8 mouse cellular contexts compared by ENCODE assay signal in genomic region chr4:133298516-133299365, GRCm38 (mm10). TPM values are rescaled to one million over a fixed set of nuclear protein-coding genes. Genes with fewer than 3 reads are reported as not detected.
A peak's percentile ranks its signal among the peaks of the same experiment; 100 is the strongest.
DNase-seq lines count a peak whose midpoint lies in the region; ATAC-seq and TF ChIP-seq lines count a peak whose summit lies in the region.

No protein-coding gene starts in this region.

- H3K4me1 ChIP-seq in lung, embryonic 15.5 days, result peaks cover 19% of the 10 kb centered on the region; the same call in 1 of the 2 replicates
- peaks cover 57% of the 10 kb centered on the region for H3K4me1 ChIP-seq in cerebellum, adult 2 months (ENCODE audit: control insufficient read depth, insufficient read depth, low read length)
- H3K4me1 ChIP-seq in stomach, embryonic 14.5 days (ENCODE audit: control insufficient read depth, insufficient read depth, low read length), result peaks cover 18% of the 10 kb centered on the region

- no peak overlapping the region for H3K4me2 ChIP-seq in lung, embryonic 15.5 days
- no peak overlapping the region for H3K4me2 ChIP-seq in stomach, embryonic 14.5 days (replicated peaks; ENCODE audit: low read depth, low read length)

- no peaks in the 10 kb centered on the region for H3K27me3 ChIP-seq in lung, embryonic 15.5 days
- H3K27me3 ChIP-seq in cerebellum, adult 2 months (ENCODE audit: control insufficient read depth, insufficient read depth, low read length), result no peaks in the 10 kb centered on the region
- H3K27me3 ChIP-seq in stomach, embryonic 14.5 days (ENCODE audit: control insufficient read depth, insufficient read depth, low read length), result no peaks in the 10 kb centered on the region

- TF ChIP-seq POLR2A in cerebellum, adult 2 months (IDR thresholded peaks at IDR 0.05; ENCODE audit: borderline replicate concordance, insufficient read depth, low read length), result 0 out of 2 replicates have a peak, but pooled peaks have one; percentile 7

- H3K9ac ChIP-seq in lung, embryonic 15.5 days, result no peak overlapping the region
- H3K9ac ChIP-seq in stomach, embryonic 14.5 days (replicated peaks; ENCODE audit: low read depth, low read length), result no peak overlapping the region

- 41% methylated on average over 12 of the region's 12 CpGs for WGBS in lung, embryonic 15.5 days
- 3% methylated on average over 12 of the region's 12 CpGs for WGBS in cerebellum, adult 2 months
- WGBS in stomach, embryonic 14.5 days, result 49% methylated on average over 12 of the region's 12 CpGs

- H3K27ac ChIP-seq in lung, embryonic 15.5 days, result peak overlapping the region; percentile 12; the same call in 1 of the 2 replicates
- peak overlapping the region; percentile 91 for H3K27ac ChIP-seq in cerebellum, adult 2 months (ENCODE audit: insufficient read depth, low read length)
- H3K27ac ChIP-seq in left cerebral cortex, adult 2 months, result peak overlapping the region; percentile 88
- peak overlapping the region; percentile 45 for H3K27ac ChIP-seq in stomach, embryonic 14.5 days (ENCODE audit: low read length)

- intact Hi-C loops in left cerebral cortex, adult 2 months (cut with DNase I), result loop anchor here (2.0 to 10.0 kb wide), 3 partner anchors 86 to 290 kb away; partner anchors contain the start of genes Cd164l2 and Gpr3
- intact Hi-C loops in gastrocnemius, postnatal 36 days (cut with DNase I), result loop anchor here (2.0 to 5.0 kb wide), 3 partner anchors 66 to 351 kb away; no protein-coding TSS in a partner anchor

- no peak for TF ChIP-seq CTCF in cerebellum, adult 2 months (IDR thresholded peaks at IDR 0.05; ENCODE audit: borderline replicate concordance, insufficient read depth, low read depth, low read length)
- TF ChIP-seq CTCF in left cerebral cortex, adult 2 months (IDR thresholded peaks at IDR 0.05), result no peak

- H3K9me3 ChIP-seq in lung, embryonic 15.5 days, result no peaks in the 10 kb centered on the region
- no peaks in the 10 kb centered on the region for H3K9me3 ChIP-seq in stomach, embryonic 14.5 days (ENCODE audit: control insufficient read depth, low read depth, low read length)

- no peak overlapping the region for H3K4me3 ChIP-seq in lung, embryonic 15.5 days
- H3K4me3 ChIP-seq in cerebellum, adult 2 months (replicated peaks; ENCODE audit: insufficient read depth, low read depth, low read length), result no peak overlapping the region
- H3K4me3 ChIP-seq in left cerebral cortex, adult 2 months, result no peak overlapping the region
- H3K4me3 ChIP-seq in stomach, embryonic 14.5 days (ENCODE audit: low read depth, low read length), result no peak overlapping the region

- peaks cover 7% of the 10 kb centered on the region; the same call in 1 of the 2 replicates for H3K36me3 ChIP-seq in lung, embryonic 15.5 days
- H3K36me3 ChIP-seq in stomach, embryonic 14.5 days (ENCODE audit: control insufficient read depth, insufficient read depth, low read length), result peaks cover 34% of the 10 kb centered on the region

- ATAC-seq in lung, embryonic 15.5 days (ENCODE audit: borderline replicate concordance, extremely low read depth, low FRiP score, low TSS enrichment), result no peak
- peak; percentile 58 for ATAC-seq in frontal cortex, adult (ENCODE audit: low TSS enrichment)
- no peak for ATAC-seq in stomach, embryonic 14.5 days (ENCODE audit: insufficient number of reproducible peaks, insufficient read depth, low FRiP score, low read depth)
- ATAC-seq in erythroblast, adult 5-6 weeks (replicated peaks; ENCODE audit: low FRiP score, poor library complexity, severe bottlenecking), result no peak

- no peak for DNase-seq in lung, adult 18-20 months
- DNase-seq in cerebellum, adult 2 months, result peak; percentile 91 to 96
- DNase-seq in left cerebral cortex, adult 2 months (ENCODE audit: extremely low spot score in 1 of 2, low spot score in 2 of 2), result peak; percentile 70 to 82
- no peak for DNase-seq in gastrocnemius, postnatal 36 days

RNA-seq across cellular contexts. Expression of gene Tmem222, which starts 21.1 kb away (rescaled TPM):
- 79.8 and 81.9 TPM in 2 replicates for polyA plus RNA-seq in lung, embryonic 15.5 days (2015; fragmentation: Nextera tagmentation; extraction: Ambion mirVana)
- polyA plus RNA-seq in cerebellum, adult 2 months (2012; rRNA removed), result 152 and 153 TPM in 2 replicates
- 10 to 100 TPM; 87.3 to 91.2 TPM for total RNA-seq in left cerebral cortex, adult 2 months (2021)
- 88.1 and 88.6 TPM in 2 replicates for polyA plus RNA-seq in stomach, embryonic 14.5 days (2014; fragmentation: Nextera tagmentation; extraction: Ambion mirVana)
- total RNA-seq in erythroblast, adult 5-6 weeks (2015; ENCODE audit: low replicate concordance), result 9.8 and 22.3 TPM in 2 replicates
- 1.5 and 6.7 TPM in 2 replicates for total RNA-seq in erythroblast, adult 5-6 weeks (2017; ENCODE audit: low replicate concordance)
- total RNA-seq in gastrocnemius, postnatal 36 days (2021), result 10 to 100 TPM; 20.9 to 22.5 TPM

RNA-seq across cellular contexts. Expression of gene Sytl1, which starts 35.8 kb away (rescaled TPM):
- polyA plus RNA-seq in lung, embryonic 15.5 days (2015; fragmentation: Nextera tagmentation; extraction: Ambion mirVana), result 1.1 and 2.1 TPM in 2 replicates
- 0.59 and 0.60 TPM in 2 replicates for polyA plus RNA-seq in cerebellum, adult 2 months (2012; rRNA removed)
- total RNA-seq in left cerebral cortex, adult 2 months (2021), result 1 to 10 TPM; 3.0 TPM
- 9.3 and 10.3 TPM in 2 replicates for polyA plus RNA-seq in stomach, embryonic 14.5 days (2014; fragmentation: Nextera tagmentation; extraction: Ambion mirVana)
- total RNA-seq in erythroblast, adult 5-6 weeks (2015; ENCODE audit: low replicate concordance), result 0.96 and 1.0 TPM in 2 replicates
- total RNA-seq in erythroblast, adult 5-6 weeks (2017; ENCODE audit: low replicate concordance), result 0.28 and 1.4 TPM in 2 replicates
- total RNA-seq in gastrocnemius, postnatal 36 days (2021), result under 1 TPM in 1 of 2 experiments, not detected in 1; 0.64 TPM

RNA-seq across cellular contexts. Expression of gene Wdtc1, which starts 54.5 kb away (rescaled TPM):
- polyA plus RNA-seq in lung, embryonic 15.5 days (2015; fragmentation: Nextera tagmentation; extraction: Ambion mirVana), result 10.8 and 11.2 TPM in 2 replicates
- polyA plus RNA-seq in cerebellum, adult 2 months (2012; rRNA removed), result 46.3 and 46.6 TPM in 2 replicates
- 10 to 100 TPM; 59.7 to 60.6 TPM for total RNA-seq in left cerebral cortex, adult 2 months (2021)
- polyA plus RNA-seq in stomach, embryonic 14.5 days (2014; fragmentation: Nextera tagmentation; extraction: Ambion mirVana), result 18.5 and 19.9 TPM in 2 replicates
- total RNA-seq in erythroblast, adult 5-6 weeks (2015; ENCODE audit: low replicate concordance), result 8.6 and 9.6 TPM in 2 replicates
- total RNA-seq in erythroblast, adult 5-6 weeks (2017; ENCODE audit: low replicate concordance), result 8.4 and 18.3 TPM in 2 replicates
- total RNA-seq in gastrocnemius, postnatal 36 days (2021), result 10 to 100 TPM; 85.6 to 88.5 TPM

RNA-seq across cellular contexts. Expression of gene Map3k6, which starts 58.1 kb away (rescaled TPM):
- polyA plus RNA-seq in lung, embryonic 15.5 days (2015; fragmentation: Nextera tagmentation; extraction: Ambion mirVana), result 3.0 and 3.1 TPM in 2 replicates
- 4.0 and 4.7 TPM in 2 replicates for polyA plus RNA-seq in cerebellum, adult 2 months (2012; rRNA removed)
- total RNA-seq in left cerebral cortex, adult 2 months (2021), result 10 to 100 TPM in 1 of 2 experiments, 1 to 10 TPM in 1; 5.3 to 10.6 TPM
- 3.1 and 3.4 TPM in 2 replicates for polyA plus RNA-seq in stomach, embryonic 14.5 days (2014; fragmentation: Nextera tagmentation; extraction: Ambion mirVana)
- 0.96 and 4.6 TPM in 2 replicates for total RNA-seq in erythroblast, adult 5-6 weeks (2015; ENCODE audit: low replicate concordance)
- 0.42 TPM in 1 of 2 replicates, not detected in the other for total RNA-seq in erythroblast, adult 5-6 weeks (2017; ENCODE audit: low replicate concordance)
- total RNA-seq in gastrocnemius, postnatal 36 days (2021), result 10 to 100 TPM in 1 of 2 experiments, 1 to 10 TPM in 1; 7.1 to 10.4 TPM

Comparison
In these comparisons a context has a peak if more than half of its experiments do, and no peak if none do; other contexts are left out.
1. H3K27ac ChIP-seq: peak in every context shown above with its lines; median percentile 91 in cerebellum, adult 2 months; 88 in left cerebral cortex, adult 2 months; 45 in stomach, embryonic 14.5 days; 12 in lung, embryonic 15.5 days.
2. DNase-seq: peak in cerebellum, adult 2 months (2 of 2) and left cerebral cortex, adult 2 months (2 of 2); none in lung, adult 18-20 months (0 of 2) and gastrocnemius, postnatal 36 days (0 of 2).